Mouse (Mus musculus): ENCODE results near the gene Tas2r123.

Gene Tas2r123

GRCm38 (mm10) chr6:132846842-132847241, at the start of gene Tas2r123:
Gene Tas2r123, plus strand, starts transcription at chr6:132847142.
- no peak for DNase-seq (ENCODE audit: low spot score)

GRCm38 (mm10) chr6:132802518-132802917, 44.4 kb upstream of the Tas2r123 start, which contains the start of gene Tas2r117:
Gene Tas2r117, plus strand, starts transcription at chr6:132802818.
- DNase-seq (ENCODE audit: low spot score): no peak

- DNase-seq (ENCODE audit: low spot score): no peak
Observed at GRCm38 (mm10) chr6:132855138-132855537, 8.2 kb downstream of the Tas2r123 start, which contains the start of gene Tas2r116. Gene Tas2r116, plus strand, starts transcription at chr6:132855438.

GRCm38 (mm10) chr6:132867708-132868107, 20.8 kb downstream of the Tas2r123 start, which contains the start of gene Tas2r110:
Gene Tas2r110, plus strand, starts transcription at chr6:132868008.
- DNase-seq (ENCODE audit: low spot score): no peak

- no peak for DNase-seq (ENCODE audit: low spot score)
Observed at GRCm38 (mm10) chr6:132892711-132893110, 45.8 kb downstream of the Tas2r123 start, which contains the start of gene Tas2r113. Gene Tas2r113, plus strand, starts transcription at chr6:132893011.
